Mouse (Mus musculus) forebrain, embryonic 11.5 days (tissue): Measurements from ENCODE around the gene Cuta. TPM values are rescaled to one million over a fixed set of nuclear protein-coding genes. Genes with fewer than 3 reads are reported as not detected.
"Not testable (repeated sequence)": the region's sequence is repeated elsewhere in the genome, so short reads cannot be mapped to it uniquely, and the experiment has no call there.

ENCODE experiments used
- ATAC-seq: fragments of 200-750 bp; cut with Nextera tagmentation; replicated peaks from 2 replicates; pipeline ENCODE4 v1.8.0; 2017; ENCODE audit warnings: moderate TSS enrichment; ENCODE audit not compliant: low FRiP score
- DNase-seq: peaks from one replicate; pipeline ENCODE4 v3.0.0-alpha.2; 2017; ENCODE audit warnings: low spot score
- H3K27ac ChIP-seq: fragments of 300-500 bp; sonication (generic); 2 replicates; pipeline ENCODE4 v1.5.1; 2014; ENCODE audit warnings: low read depth, low read length
- H3K27me3 ChIP-seq: fragments of 300-500 bp; sonication (generic); 2 replicates; pipeline ENCODE4 v1.6.1; 2014; ENCODE audit warnings: mild to moderate bottlenecking, low read length, mixed read lengths; ENCODE audit not compliant: control insufficient read depth, insufficient read depth
- H3K36me3 ChIP-seq: fragments of 300-500 bp; sonication (generic); 2 replicates; pipeline ENCODE4 v1.6.1; 2014; ENCODE audit warnings: mild to moderate bottlenecking, low read length, moderate library complexity, mixed read lengths; ENCODE audit not compliant: control insufficient read depth, insufficient read depth
- H3K4me1 ChIP-seq: fragments of 300-500 bp; sonication (generic); replicated peaks from 2 replicates; pipeline ENCODE4 v1.6.1; 2014; ENCODE audit warnings: low read length, mixed read lengths; ENCODE audit not compliant: control insufficient read depth, insufficient read depth
- H3K4me2 ChIP-seq: fragments of 300-500 bp; sonication (generic); 2 replicates; pipeline ENCODE4 v1.6.1; 2014; ENCODE audit warnings: low read depth, mild to moderate bottlenecking, low read length, moderate library complexity, mixed read lengths; ENCODE audit not compliant: severe bottlenecking
- H3K4me3 ChIP-seq: fragments of 300-500 bp; sonication (generic); 2 replicates; pipeline ENCODE4 v1.5.1; 2014; ENCODE audit warnings: low read depth, low read length
- H3K9ac ChIP-seq: fragments of 300-500 bp; sonication (generic); 2 replicates; pipeline ENCODE4 v1.6.1; 2014; ENCODE audit warnings: low read length
- H3K9me3 ChIP-seq: fragments of 300-500 bp; sonication (generic); 2 replicates; pipeline ENCODE4 v1.6.1; 2016; ENCODE audit warnings: low read length, mixed read lengths; ENCODE audit not compliant: control insufficient read depth
- WGBS: fragments of 180-500 bp; shearing (Covaris S2); extraction: QIAGEN DNeasy Blood & Tissue Kit; methylation state at CpG from one replicate; pipeline ENCODE4 v1.1.7; 2014; 5-methylcytosine and 5-hydroxymethylcytosine counted together
- polyA plus RNA-seq: library from polyadenylated mRNA; unstranded; fragments of >200 nt; fragmentation: Nextera tagmentation; extraction: Ambion mirVana; gene quantifications from 2 replicates; pipeline ENCODE4 v1.2.1, GENCODE M21; 2014

The Cuta gene
- polyA plus RNA-seq = 141 and 154 TPM in 2 replicates

- WGBS = under 1% methylated on average over 69 of the region's 70 CpGs
- Histone ChIP-seq H3K27ac (peak within 1 kb of the TSS; percentile 89), H3K4me3 (peak within 1 kb of the TSS; percentile 62), H3K4me2 (peak within 1 kb of the TSS; percentile 94), H3K4me1 (peaks cover 19% of the 10 kb centered on the region), H3K9ac (peak within 1 kb of the TSS; percentile 77), H3K27me3 (no peaks in the 10 kb centered on the region), H3K36me3 (no peaks in the 10 kb centered on the region; the same call in 1 of the 2 replicates), H3K9me3 (no peaks in the 10 kb centered on the region)
- peak; percentile 95 for ATAC-seq
- DNase-seq = peak; percentile 100
Measured at GRCm38 (mm10) chr17:26939178-26939972, at the start of gene Cuta. TSS of gene Cuta (minus strand) at chr17:26939569.

- 91% methylated on average over 10 of the region's 10 CpGs for WGBS
- Histone ChIP-seq H3K9ac (no peak overlapping the region), H3K36me3 (no peaks in the 10 kb centered on the region), H3K4me2 (no peak overlapping the region), H3K4me3 (no peak overlapping the region), H3K9me3 (no peaks in the 10 kb centered on the region), H3K4me1 (no peaks in the 10 kb centered on the region), H3K27me3 (no peaks in the 10 kb centered on the region), H3K27ac (no peak overlapping the region)
- DNase-seq (no peak), ATAC-seq (no peak)
Measured at GRCm38 (mm10) chr17:26985503-26986179, 46.3 kb upstream of the Cuta start.

- 97% methylated on average over 4 of the region's 4 CpGs for WGBS
- Histone ChIP-seq H3K27me3 (no peaks in the 10 kb centered on the region), H3K4me3 (no peak overlapping the region)
Measured at GRCm38 (mm10) chr17:26983382-26983781, 44.0 kb upstream of the Cuta start.

GRCm38 (mm10) chr17:26981050-26981449, 41.7 kb upstream of the Cuta start:
- ATAC-seq = no peak
- no peaks in the 10 kb centered on the region for H3K4me1 ChIP-seq
- no peak overlapping the region for H3K4me2 ChIP-seq
- H3K9ac ChIP-seq = no peak overlapping the region
- H3K4me3 ChIP-seq = no peak overlapping the region
- peaks cover 3% of the 10 kb centered on the region; the same call in 1 of the 2 replicates for H3K36me3 ChIP-seq
- no peak overlapping the region for H3K27ac ChIP-seq
- 78% methylated on average over 2 of the region's 2 CpGs for WGBS
- H3K27me3 ChIP-seq = no peaks in the 10 kb centered on the region
- H3K9me3 ChIP-seq = no peaks in the 10 kb centered on the region
- no peak for DNase-seq

More at GRCm38 (mm10) chr17:26983382-26983781, 44.0 kb upstream of the Cuta start:
- Histone ChIP-seq H3K9ac (no peak overlapping the region), H3K4me2 (no peak overlapping the region), H3K4me1 (no peaks in the 10 kb centered on the region), H3K27ac (no peak overlapping the region), H3K36me3 (peaks cover 2% of the 10 kb centered on the region; the same call in 1 of the 2 replicates), H3K9me3 (no peaks in the 10 kb centered on the region)
- DNase-seq = no peak
- ATAC-seq = no peak

- 80% methylated on average over 2 of the region's 2 CpGs for WGBS
- H3K4me3 ChIP-seq = no peak overlapping the region
- H3K9me3 ChIP-seq = no peaks in the 10 kb centered on the region
- peaks cover 10% of the 10 kb centered on the region; the same call in 1 of the 2 replicates for H3K36me3 ChIP-seq
- H3K4me2 ChIP-seq = no peak overlapping the region
- H3K27ac ChIP-seq = no peak overlapping the region
- H3K9ac ChIP-seq = no peak overlapping the region
- ATAC-seq (no peak), DNase-seq (no peak)
- no peaks in the 10 kb centered on the region for H3K4me1 ChIP-seq
- no peaks in the 10 kb centered on the region for H3K27me3 ChIP-seq
Measured at GRCm38 (mm10) chr17:26979426-26979825, 40.1 kb upstream of the Cuta start.

GRCm38 (mm10) chr17:26977354-26977753, 38.0 kb upstream of the Cuta start:
- DNase-seq, H3K4me1 ChIP-seq, H3K9me3 ChIP-seq, H3K9ac ChIP-seq, H3K4me2 ChIP-seq, H3K4me3 ChIP-seq, H3K27ac ChIP-seq, H3K27me3 ChIP-seq, ATAC-seq: not testable (repeated sequence)
- H3K36me3 ChIP-seq = peaks cover 10% of the 10 kb centered on the region; the same call in 1 of the 2 replicates
- 91% methylated on average over 6 of the region's 6 CpGs for WGBS

GRCm38 (mm10) chr17:26975415-26975814, 36.0 kb upstream of the Cuta start:
- Histone ChIP-seq H3K4me2 (no peak overlapping the region), H3K27me3 (no peaks in the 10 kb centered on the region), H3K36me3 (peaks cover 10% of the 10 kb centered on the region; the same call in 1 of the 2 replicates), H3K9me3 (no peaks in the 10 kb centered on the region), H3K27ac (no peak overlapping the region), H3K4me3 (no peak overlapping the region), H3K4me1 (peaks cover 5% of the 10 kb centered on the region; the same call in 1 of the 2 replicates), H3K9ac (no peak overlapping the region)
- no peak for DNase-seq
- ATAC-seq = no peak

GRCm38 (mm10) chr17:26974547-26974946, 35.2 kb upstream of the Cuta start:
- Histone ChIP-seq H3K27me3 (no peaks in the 10 kb centered on the region), H3K27ac (no peak overlapping the region), H3K4me1 (peaks cover 5% of the 10 kb centered on the region; the same call in 1 of the 2 replicates), H3K4me2 (no peak overlapping the region), H3K9ac (no peak overlapping the region), H3K9me3 (no peaks in the 10 kb centered on the region), H3K36me3 (peaks cover 10% of the 10 kb centered on the region; the same call in 1 of the 2 replicates), H3K4me3 (no peak overlapping the region)
- ATAC-seq = no peak
- DNase-seq = peak; percentile 40
- 92% methylated on average over 15 of the region's 15 CpGs for WGBS
